Mouse (Mus musculus) G1E (cell line): Measurements from ENCODE around the gene Exosc6.

Experiments used
- CTCF ChIP-seq: IDR thresholded peaks from 2 replicates; pipeline ENCODE4 v1.5.1; 2012; ENCODE audit warnings: low read depth, low read length, inconsistent platforms, mixed read lengths
- GATA1 ChIP-seq: IDR thresholded peaks from 2 replicates; pipeline ENCODE4 v1.6.1; 2012; ENCODE audit warnings: borderline replicate concordance, low read length, inconsistent platforms, mixed read lengths
- POLR2AphosphoS5 ChIP-seq: IDR thresholded peaks from 2 replicates; pipeline ENCODE4 v1.6.1; 2012; ENCODE audit warnings: low read depth, low read length, inconsistent platforms; ENCODE audit not compliant: insufficient replicate concordance

- TF ChIP-seq CTCF = no peak
- TF ChIP-seq GATA1 = no peak
- no peak for TF ChIP-seq POLR2AphosphoS5
These were observed 7.4 kb upstream of the Exosc6 start for GRCm38 (mm10) chr8:111048694-111049093.
